Mouse (Mus musculus) bone marrow, adult 2 months (tissue): ENCODE measurements around the gene Exoc4.

Experiments used
- CTCF ChIP-seq: fragments of 200-500 bp; IDR thresholded peaks from 2 replicates; pipeline ENCODE4 v1.5.1; 2011; ENCODE audit warnings: low read length, control low read depth; ENCODE audit not compliant: control insufficient read depth, insufficient read depth
- POLR2A ChIP-seq: fragments of 200-500 bp; IDR thresholded peaks from 2 replicates; pipeline ENCODE4 v1.6.1; 2011; ENCODE audit warnings: low read depth, mild to moderate bottlenecking, control low read depth, low read length, borderline replicate concordance; ENCODE audit not compliant: control insufficient read depth

DNA sequence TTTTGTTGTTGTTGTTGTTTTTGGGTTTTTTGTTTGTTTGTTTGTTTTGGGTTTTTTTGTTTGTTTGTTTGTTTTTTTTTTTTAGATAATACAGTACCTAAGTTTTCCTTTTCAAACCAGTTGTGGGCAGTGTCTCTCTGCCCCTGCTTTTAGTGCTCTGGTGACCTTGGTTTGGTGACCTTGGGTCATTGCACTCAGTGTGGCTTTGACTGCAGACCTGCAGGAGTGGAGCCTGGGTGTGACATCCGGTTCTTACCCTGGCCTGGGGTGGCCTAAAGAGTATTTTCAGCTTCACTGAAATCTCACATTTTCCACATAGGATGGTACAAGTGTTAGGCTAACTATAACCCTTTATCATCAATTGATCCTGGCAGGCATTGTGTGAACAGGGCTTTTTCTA lies 371.8 kb downstream of the Exoc4 start:
- TF ChIP-seq CTCF (no peak), POLR2A (no peak)
